Mouse (Mus musculus) heart, embryonic 16.5 days (tissue): ENCODE data around the gene Phtf2. TPM values are rescaled to one million over a fixed set of nuclear protein-coding genes. Genes with fewer than 3 reads are reported as not detected.
A peak's percentile ranks its signal among the peaks of the same experiment; 100 is the strongest.
"Not testable (repeated sequence)": the region's sequence is repeated elsewhere in the genome, so short reads cannot be mapped to it uniquely, and the experiment has no call there.

Experiments
- ATAC-seq: fragments of 200-750 bp; cut with Nextera tagmentation; replicated peaks from 2 replicates; pipeline ENCODE4 v1.8.0; 2017; ENCODE audit warnings: moderate number of reproducible peaks; ENCODE audit not compliant: insufficient read depth, low FRiP score; ENCODE audit errors: extremely low read depth
- H3K27ac ChIP-seq: fragments of 300-500 bp; sonication (generic); 2 replicates; pipeline ENCODE4 v1.5.1; 2014; ENCODE audit warnings: mild to moderate bottlenecking, low read length, control low read depth, moderate library complexity
- H3K27me3 ChIP-seq: fragments of 300-500 bp; sonication (generic); 2 replicates; pipeline ENCODE4 v1.6.1; 2014; ENCODE audit warnings: low read length, mixed read lengths; ENCODE audit not compliant: control insufficient read depth, insufficient read depth
- H3K36me3 ChIP-seq: fragments of 300-500 bp; sonication (generic); 2 replicates; pipeline ENCODE4 v1.6.1; 2014; ENCODE audit not compliant: control insufficient read depth, insufficient read depth
- H3K4me1 ChIP-seq: fragments of 300-500 bp; sonication (generic); 2 replicates; pipeline ENCODE4 v1.6.1; 2014; ENCODE audit warnings: low read length, mixed read lengths; ENCODE audit not compliant: control insufficient read depth, insufficient read depth
- H3K4me2 ChIP-seq: fragments of 300-500 bp; sonication (generic); 2 replicates; pipeline ENCODE4 v1.6.1; 2014; ENCODE audit warnings: low read depth, mild to moderate bottlenecking, control low read depth, low read length
- H3K4me3 ChIP-seq: fragments of 300-500 bp; sonication (generic); 2 replicates; pipeline ENCODE4 v1.5.1; 2014; ENCODE audit warnings: mild to moderate bottlenecking, control low read depth, low read length
- H3K9ac ChIP-seq: fragments of 300-500 bp; sonication (generic); 2 replicates; pipeline ENCODE4 v1.6.1; 2014; ENCODE audit warnings: low read length, control low read depth
- H3K9me3 ChIP-seq: fragments of 300-500 bp; sonication (generic); replicated peaks from 2 replicates; pipeline ENCODE4 v1.6.1; 2016; ENCODE audit warnings: low read length; ENCODE audit not compliant: control insufficient read depth
- WGBS: fragments of 180-500 bp; shearing (Covaris S2); extraction: QIAGEN DNeasy Blood & Tissue Kit; methylation state at CpG from one replicate; pipeline ENCODE4 v1.1.7; 2014; 5-methylcytosine and 5-hydroxymethylcytosine counted together
- polyA plus RNA-seq: library from polyadenylated mRNA; unstranded; fragments of >200 nt; fragmentation: Nextera tagmentation; extraction: Ambion mirVana; gene quantifications from 2 replicates; pipeline ENCODE4 v1.2.1, GENCODE M21; 2015

The Phtf2 gene
- polyA plus RNA-seq, 1 experiment from 2014 or later, result 38.9 TPM

GRCm38 (mm10) chr5:20765365-20765920 lies 116.5 kb downstream of the Phtf2 start:
- H3K27me3 ChIP-seq, result no peaks in the 10 kb centered on the region
- H3K27ac ChIP-seq, result no peak overlapping the region
- H3K4me2 ChIP-seq, result no peak overlapping the region
- H3K4me1 ChIP-seq, result no peaks in the 10 kb centered on the region
- H3K36me3 ChIP-seq, result peaks cover 7% of the 10 kb centered on the region; the same call in 1 of the 2 replicates
- no peaks in the 10 kb centered on the region for H3K9me3 ChIP-seq
- no peak overlapping the region for H3K9ac ChIP-seq
- ATAC-seq, result no peak
- no peak overlapping the region for H3K4me3 ChIP-seq
- WGBS, result 87% methylated on average over 7 of the region's 7 CpGs

GRCm38 (mm10) chr5:20762441-20762840 lies 119.5 kb downstream of the Phtf2 start:
- H3K36me3 ChIP-seq, H3K9me3 ChIP-seq: not testable (repeated sequence)
- WGBS, result 96% methylated on average over 3 of the region's 3 CpGs

GRCm38 (mm10) chr5:20760368-20761162 lies 121.4 kb downstream of the Phtf2 start:
- Histone ChIP-seq H3K4me3 (no peak overlapping the region), H3K36me3 (peaks cover 5% of the 10 kb centered on the region; the same call in 1 of the 2 replicates), H3K9me3 (no peaks in the 10 kb centered on the region), H3K27ac (no peak overlapping the region), H3K4me2 (no peak overlapping the region), H3K27me3 (no peaks in the 10 kb centered on the region), H3K4me1 (peaks cover 6% of the 10 kb centered on the region; the same call in 1 of the 2 replicates), H3K9ac (no peak overlapping the region)
- ATAC-seq, result no peak
- WGBS, result 82% methylated on average over 12 of the region's 12 CpGs

More at GRCm38 (mm10) chr5:20762441-20762840, 119.5 kb downstream of the Phtf2 start:
- not testable (repeated sequence) for H3K27me3 ChIP-seq, H3K4me2 ChIP-seq, H3K4me1 ChIP-seq, H3K27ac ChIP-seq, ATAC-seq, H3K9ac ChIP-seq, H3K4me3 ChIP-seq

GRCm38 (mm10) chr5:20759771-20760170 lies 122.2 kb downstream of the Phtf2 start:
- Histone ChIP-seq H3K9me3 (no peaks in the 10 kb centered on the region), H3K4me2 (no peak overlapping the region), H3K4me1 (peaks cover 6% of the 10 kb centered on the region; the same call in 1 of the 2 replicates), H3K4me3 (no peak overlapping the region), H3K36me3 (peaks cover 4% of the 10 kb centered on the region; the same call in 1 of the 2 replicates), H3K27ac (no peak overlapping the region), H3K27me3 (no peaks in the 10 kb centered on the region), H3K9ac (no peak overlapping the region)
- 29% methylated on average over 5 of the region's 5 CpGs for WGBS
- ATAC-seq, result peak; percentile 55; the same call in 1 of the 2 replicates

- no peak overlapping the region for H3K27ac ChIP-seq
- no peak overlapping the region for H3K4me2 ChIP-seq
- no peaks in the 10 kb centered on the region for H3K4me1 ChIP-seq
- H3K9me3 ChIP-seq, result no peaks in the 10 kb centered on the region
- no peaks in the 10 kb centered on the region for H3K36me3 ChIP-seq
- H3K4me3 ChIP-seq, result no peak overlapping the region
- no peak overlapping the region for H3K9ac ChIP-seq
- no peaks in the 10 kb centered on the region for H3K27me3 ChIP-seq
- no peak for ATAC-seq
- WGBS, result 75% methylated on average over 5 of the region's 5 CpGs
Observed at GRCm38 (mm10) chr5:20753963-20754362, 128.0 kb downstream of the Phtf2 start.

- Histone ChIP-seq H3K4me3 (no peak overlapping the region), H3K27ac (no peak overlapping the region), H3K27me3 (no peaks in the 10 kb centered on the region), H3K36me3 (no peaks in the 10 kb centered on the region), H3K9me3 (no peaks in the 10 kb centered on the region), H3K9ac (no peak overlapping the region), H3K4me1 (no peaks in the 10 kb centered on the region), H3K4me2 (no peak overlapping the region)
- 49% methylated on average over 2 of the region's 2 CpGs for WGBS
- ATAC-seq, result no peak
Observed at GRCm38 (mm10) chr5:20753096-20753495, 128.8 kb downstream of the Phtf2 start.

GRCm38 (mm10) chr5:20751696-20752095 lies 130.2 kb downstream of the Phtf2 start:
- H3K9me3 ChIP-seq, result no peaks in the 10 kb centered on the region
- no peaks in the 10 kb centered on the region for H3K36me3 ChIP-seq
- no peak overlapping the region for H3K4me3 ChIP-seq
- no peak overlapping the region for H3K9ac ChIP-seq
- no peaks in the 10 kb centered on the region for H3K27me3 ChIP-seq
- ATAC-seq, result peak; percentile 20; the same call in 1 of the 2 replicates
- H3K27ac ChIP-seq, result no peak overlapping the region
- no peak overlapping the region for H3K4me2 ChIP-seq
- H3K4me1 ChIP-seq, result no peaks in the 10 kb centered on the region
- 65% methylated on average over 7 of the region's 7 CpGs for WGBS

GRCm38 (mm10) chr5:20751000-20751399 lies 130.9 kb downstream of the Phtf2 start:
- H3K4me3 ChIP-seq, result no peak overlapping the region
- H3K9me3 ChIP-seq, result no peaks in the 10 kb centered on the region
- no peaks in the 10 kb centered on the region for H3K36me3 ChIP-seq
- H3K27ac ChIP-seq, result no peak overlapping the region
- no peak overlapping the region for H3K9ac ChIP-seq
- ATAC-seq, result no peak
- 81% methylated on average over 7 of the region's 7 CpGs for WGBS
- no peaks in the 10 kb centered on the region for H3K4me1 ChIP-seq
- no peak overlapping the region for H3K4me2 ChIP-seq
- no peaks in the 10 kb centered on the region for H3K27me3 ChIP-seq

GRCm38 (mm10) chr5:20749535-20749934 lies 132.4 kb downstream of the Phtf2 start:
- Histone ChIP-seq H3K27ac (no peak overlapping the region), H3K4me3 (no peak overlapping the region), H3K36me3 (no peaks in the 10 kb centered on the region), H3K9me3 (no peaks in the 10 kb centered on the region), H3K4me1 (no peaks in the 10 kb centered on the region), H3K27me3 (no peaks in the 10 kb centered on the region), H3K4me2 (no peak overlapping the region), H3K9ac (no peak overlapping the region)
- WGBS, result 75% methylated on average over 3 of the region's 3 CpGs
- no peak for ATAC-seq
